Mouse (Mus musculus) embryo, embryonic 11 days (tissue): ENCODE data around the gene Fcrl6.

Source experiments
- DNase-seq: peaks from one replicate; pipeline ENCODE4 v3.0.0-alpha.2; 2015

The Fcrl6 gene

DNA sequence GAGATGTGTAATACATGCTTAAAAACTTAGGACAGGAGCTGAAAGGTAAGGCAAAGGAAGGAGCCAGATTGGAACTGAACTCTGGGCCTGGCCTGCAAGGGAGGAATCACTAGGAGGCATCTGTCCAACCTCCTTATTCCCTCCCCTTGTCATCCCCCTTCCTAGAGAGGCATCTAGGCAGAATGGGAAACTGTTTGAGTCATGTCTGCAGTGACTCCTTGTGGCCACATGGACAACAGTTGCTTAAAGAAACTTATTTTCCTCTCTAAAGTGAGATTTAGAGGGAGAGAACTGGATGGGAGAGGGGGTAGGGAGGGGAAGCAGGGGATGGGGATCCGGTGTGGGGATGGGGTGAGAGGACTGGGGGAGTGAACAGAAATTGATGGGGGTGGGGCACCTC, 10.4 kb upstream of the Fcrl6 start:
- DNase-seq, result no peak

DNA sequence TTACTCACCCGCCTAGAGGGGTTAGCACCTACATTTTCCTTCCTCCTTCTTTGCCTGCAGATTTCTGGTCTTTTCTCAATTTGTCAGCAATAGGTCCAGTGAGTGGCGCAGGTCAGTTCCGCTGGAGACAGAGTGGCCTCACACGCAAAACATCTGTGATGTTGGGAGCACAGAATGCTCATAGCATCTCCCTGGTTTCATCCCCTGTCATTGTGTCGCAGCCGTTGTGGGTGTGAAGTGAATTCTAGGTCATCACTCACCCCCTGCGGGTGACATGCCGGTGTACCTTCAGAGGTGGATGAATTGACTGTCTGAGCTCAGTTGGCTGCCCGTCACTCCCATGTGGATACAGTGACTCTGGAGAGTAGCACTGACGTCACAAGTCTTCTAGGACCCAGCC, 9.0 kb upstream of the Fcrl6 start:
- no peak for DNase-seq

DNA sequence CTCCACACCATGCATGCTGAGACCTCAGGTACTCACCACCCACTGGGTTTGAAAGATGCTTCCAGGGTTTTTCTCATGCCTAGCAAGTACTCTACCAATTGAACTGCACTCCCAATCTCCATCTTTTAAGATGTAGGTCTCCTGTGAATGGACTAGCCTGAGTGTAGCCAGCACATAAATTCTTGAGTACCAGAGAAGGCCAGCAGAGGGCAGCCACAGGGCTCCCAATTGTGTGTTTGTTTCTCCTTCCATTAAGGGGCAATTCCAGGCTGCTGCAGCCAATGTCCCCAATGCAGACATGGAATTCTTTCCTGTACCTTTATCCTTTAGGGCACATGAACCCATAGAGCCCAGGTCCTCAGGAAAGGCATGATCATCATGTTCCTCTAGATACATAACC, 7.9 kb downstream of the Fcrl6 start:
- peak; percentile 66 for DNase-seq

DNA sequence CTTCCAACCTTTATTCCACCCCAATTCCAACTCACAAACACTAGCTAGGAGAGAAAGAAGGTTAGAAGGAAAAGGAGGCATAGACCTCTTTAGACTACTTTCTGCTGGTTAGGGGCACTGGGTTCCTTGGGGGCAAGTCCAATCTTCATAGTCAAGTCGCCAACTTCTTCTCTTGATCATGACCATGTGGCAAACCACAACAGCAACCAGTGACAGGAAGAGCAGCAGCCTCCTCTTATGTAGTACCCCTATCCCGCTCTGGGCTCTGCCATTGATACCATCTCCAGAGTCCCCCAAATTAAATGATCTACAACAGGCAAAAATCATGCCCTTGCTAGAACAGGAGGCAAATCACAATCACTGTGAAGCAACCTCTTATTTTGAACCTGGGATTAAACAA, 8.4 kb downstream of the Fcrl6 start:
- no peak for DNase-seq

DNA sequence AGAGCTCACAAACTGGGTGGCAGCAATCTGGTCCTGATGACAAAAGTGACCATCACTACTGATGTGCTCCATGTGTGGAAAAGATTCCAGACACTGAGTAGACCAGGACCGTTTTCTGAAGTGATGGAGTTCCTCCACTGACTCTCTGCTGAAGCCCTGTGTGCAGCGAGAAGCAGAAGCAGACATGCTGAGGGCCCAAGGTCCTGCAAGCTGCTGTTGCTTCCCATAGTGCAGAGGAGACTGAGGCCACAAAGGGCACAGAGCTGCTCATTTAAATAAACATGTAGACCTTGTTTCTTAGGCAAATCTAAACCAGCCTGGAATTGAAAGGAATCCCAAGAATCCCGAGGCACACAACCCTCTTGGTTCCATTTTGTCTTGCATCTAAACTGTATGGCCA, 9.0 kb downstream of the Fcrl6 start:
- no peak for DNase-seq

DNA sequence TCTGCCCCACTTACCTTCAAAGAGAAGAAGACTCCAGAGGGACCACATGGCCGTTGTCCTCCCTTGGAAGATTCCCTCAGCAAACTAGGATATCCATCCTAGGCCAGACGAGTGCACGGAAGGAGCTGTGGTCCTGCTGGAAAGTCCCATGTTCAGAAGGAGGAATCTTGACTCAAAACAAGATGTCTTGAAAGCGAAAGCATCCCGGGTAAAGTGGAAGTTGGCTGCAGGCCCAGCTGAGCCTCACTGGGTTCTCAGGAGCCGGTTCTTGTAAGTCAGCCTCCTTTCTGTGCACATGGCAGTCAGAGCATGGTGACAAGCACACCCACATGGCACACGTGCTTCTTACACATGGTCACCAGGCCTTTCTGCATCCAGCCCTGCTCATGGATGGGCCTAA, 12.0 kb downstream of the Fcrl6 start, which contains the start of gene Slamf8:
Gene Slamf8 (minus strand): TSS at position 184 of the 400 bp plus-strand sequence.
- no peak for DNase-seq

DNA sequence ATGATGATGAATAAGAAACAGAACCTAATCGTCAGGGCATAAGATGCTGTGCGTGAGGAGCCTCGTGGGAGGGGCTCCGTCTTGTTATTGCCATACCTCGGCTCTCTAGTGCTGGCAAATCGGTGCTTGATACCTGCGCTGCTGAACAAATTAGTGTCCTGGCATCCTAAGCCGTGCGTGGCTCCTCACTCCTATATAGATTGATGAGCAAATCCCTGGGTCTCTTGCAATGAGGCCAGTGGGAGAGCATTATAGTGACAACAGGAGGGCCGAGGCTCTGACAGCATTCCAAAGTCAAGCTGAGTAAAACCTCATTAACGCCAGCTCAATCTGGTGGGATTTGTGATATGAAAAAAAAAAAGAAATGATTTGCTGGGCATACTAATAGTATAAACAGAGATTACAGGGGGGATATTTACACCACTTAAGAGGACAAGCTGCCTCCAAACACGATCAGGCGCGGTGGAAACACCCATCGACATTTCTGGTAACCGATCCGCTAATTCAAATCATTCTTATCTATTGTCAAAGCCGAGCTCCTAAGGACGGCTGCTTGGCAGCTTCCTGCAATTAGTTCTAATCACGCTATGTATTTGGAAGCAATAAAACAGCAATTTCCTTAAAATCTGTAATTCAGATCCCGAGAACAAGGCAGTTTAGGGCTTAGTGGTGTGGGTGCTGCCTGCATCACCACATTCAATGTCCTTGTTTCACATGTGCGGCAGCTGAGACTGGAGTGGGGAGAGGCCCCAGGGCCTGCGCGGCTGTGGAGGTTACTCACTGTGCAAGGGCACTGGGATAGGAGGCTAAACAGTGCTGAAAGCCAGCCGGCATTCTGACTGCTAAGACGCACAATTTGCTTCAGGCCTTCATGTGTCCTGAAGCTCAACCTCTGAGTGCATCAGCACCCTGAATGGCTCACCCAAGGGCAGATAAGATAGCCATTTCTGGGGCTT, 16.5 kb downstream of the Fcrl6 start:
- DNase-seq, result peak; percentile 55

DNA sequence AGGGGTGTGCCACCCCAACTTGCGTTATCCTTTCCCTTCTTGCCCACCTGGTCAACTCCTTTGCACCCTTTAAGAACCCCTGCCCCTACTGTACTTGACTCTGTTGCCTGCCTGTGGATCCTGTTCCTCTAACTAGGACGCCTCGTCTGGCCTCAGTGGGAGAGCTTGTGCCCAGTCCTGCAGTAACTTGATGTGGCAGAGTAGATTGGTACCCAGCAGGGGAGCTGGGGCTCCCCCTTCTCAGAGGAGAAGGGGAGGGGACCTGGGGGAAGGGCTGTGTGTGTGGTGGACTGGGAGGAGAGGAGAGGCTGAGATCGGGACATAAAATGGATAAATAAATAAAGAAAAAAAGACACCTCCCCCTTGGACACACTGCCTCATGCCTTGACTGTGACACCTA, 17.3 kb downstream of the Fcrl6 start:
- no peak for DNase-seq

DNA sequence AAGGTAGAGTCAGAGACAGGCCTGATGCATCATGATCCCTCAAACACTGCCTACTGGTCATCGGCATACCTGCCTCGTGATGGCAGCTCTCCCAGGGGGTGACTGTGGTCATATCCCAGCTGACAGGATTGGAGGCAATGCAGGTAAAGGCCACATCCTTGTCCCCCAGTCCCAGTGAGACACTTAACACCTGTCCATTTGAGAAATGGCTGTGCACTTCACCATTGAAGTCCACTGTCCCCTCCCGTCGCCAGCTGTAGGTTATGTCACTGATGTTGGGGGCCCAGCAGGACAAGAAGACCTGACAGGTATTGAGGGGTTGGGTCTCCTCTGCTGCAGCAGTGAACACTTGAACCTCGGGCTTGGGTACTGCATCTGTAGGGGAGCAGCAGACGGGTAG, 18.1 kb downstream of the Fcrl6 start:
- DNase-seq, result no peak

DNA sequence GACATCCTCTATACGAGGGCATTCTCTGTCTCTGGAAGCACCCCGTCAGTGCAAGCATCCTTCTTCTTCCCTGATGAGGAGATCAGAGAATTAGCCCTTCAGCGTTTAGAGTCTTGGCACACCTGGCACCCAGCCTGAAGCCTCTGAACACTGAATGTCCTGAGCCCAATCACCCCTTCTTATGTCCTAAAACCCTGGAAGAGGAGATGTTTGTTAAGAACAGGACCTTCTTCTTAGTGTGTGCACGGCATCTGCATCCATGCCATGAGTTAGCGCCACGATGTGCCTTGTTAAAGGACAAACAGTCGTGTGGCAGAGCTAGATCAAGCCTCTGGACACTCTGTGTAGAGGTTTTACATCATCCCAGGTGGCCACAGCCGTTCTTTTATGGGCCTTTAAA, 19.9 kb downstream of the Fcrl6 start:
- no peak for DNase-seq

DNA sequence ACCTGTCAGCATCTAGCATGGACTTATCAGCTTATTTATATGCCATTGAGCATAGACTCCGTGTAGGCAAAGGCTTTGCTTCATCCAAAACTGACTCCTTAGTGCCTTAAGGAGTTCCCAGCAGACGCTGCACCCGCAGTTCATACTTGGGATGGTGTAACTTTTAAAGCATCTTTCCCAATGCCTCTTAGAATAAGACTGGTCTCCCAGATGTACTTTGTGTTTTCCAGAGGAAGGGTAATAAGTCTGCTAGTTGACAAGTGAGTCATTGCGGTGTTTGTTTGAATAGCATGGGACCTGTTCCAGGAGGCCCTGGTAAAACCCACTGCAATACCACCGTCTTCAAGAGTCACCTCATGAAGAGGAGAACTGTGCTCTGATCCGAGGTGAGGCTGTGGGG, 22.2 kb downstream of the Fcrl6 start:
- no peak for DNase-seq

DNA sequence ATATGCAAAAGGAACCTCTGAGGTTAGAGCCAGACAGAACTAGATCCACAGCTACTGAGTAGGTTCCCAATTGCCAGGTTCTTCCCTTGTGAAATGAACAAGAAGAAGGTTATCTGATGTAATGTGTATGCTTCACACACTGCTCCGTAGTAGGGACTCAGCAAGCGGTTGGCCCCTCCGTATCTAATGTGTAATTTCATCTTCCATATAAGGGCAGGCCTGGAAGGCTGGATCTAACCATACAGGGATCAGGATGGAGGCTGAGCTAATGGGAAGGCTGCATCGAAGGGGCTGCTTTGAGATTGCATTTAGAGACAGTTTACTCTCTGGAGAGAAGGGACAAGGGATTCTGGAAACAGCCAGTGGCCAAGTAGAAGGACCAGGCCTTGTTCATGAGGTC, 34.6 kb downstream of the Fcrl6 start:
- peak; percentile 18 for DNase-seq

DNA sequence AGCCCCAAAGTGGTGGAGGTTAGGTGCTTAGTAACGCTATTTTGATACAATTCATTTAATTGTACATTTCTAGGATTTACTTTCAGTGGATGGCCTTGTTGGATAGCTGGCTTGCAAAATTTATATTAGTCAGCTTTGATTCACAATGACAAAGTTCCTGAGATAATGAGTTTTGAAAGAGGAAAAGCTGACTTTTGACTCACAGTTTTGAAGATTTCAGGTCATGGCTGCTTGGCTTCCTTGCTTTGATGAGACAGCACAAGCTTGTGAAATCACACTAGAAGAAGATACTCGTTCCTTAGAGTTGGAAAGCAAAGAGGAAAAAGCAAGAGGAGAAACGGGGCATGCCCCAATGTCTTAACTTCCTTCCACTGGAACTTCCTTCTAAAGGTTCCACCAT, 36.2 kb downstream of the Fcrl6 start:
- no peak for DNase-seq

DNA sequence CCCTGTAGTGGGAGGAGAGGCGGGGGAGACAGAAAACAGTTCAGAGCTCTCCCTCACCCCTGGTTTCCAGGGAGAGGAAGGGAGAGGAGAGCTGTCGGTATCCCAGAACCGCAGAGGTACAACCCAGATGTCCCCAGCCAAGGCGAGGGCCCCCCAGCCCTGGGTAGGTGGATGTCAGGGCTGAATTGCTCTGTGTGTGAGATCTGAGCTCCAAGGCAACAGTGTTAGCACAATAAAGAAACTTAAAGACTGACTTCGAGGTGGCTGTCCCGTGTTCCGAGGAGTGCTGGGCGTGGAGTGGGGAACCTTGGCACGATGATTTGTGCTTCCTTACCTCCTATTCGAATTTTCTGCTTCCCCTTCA, 38.9 kb downstream of the Fcrl6 start:
- no peak for DNase-seq

DNA sequence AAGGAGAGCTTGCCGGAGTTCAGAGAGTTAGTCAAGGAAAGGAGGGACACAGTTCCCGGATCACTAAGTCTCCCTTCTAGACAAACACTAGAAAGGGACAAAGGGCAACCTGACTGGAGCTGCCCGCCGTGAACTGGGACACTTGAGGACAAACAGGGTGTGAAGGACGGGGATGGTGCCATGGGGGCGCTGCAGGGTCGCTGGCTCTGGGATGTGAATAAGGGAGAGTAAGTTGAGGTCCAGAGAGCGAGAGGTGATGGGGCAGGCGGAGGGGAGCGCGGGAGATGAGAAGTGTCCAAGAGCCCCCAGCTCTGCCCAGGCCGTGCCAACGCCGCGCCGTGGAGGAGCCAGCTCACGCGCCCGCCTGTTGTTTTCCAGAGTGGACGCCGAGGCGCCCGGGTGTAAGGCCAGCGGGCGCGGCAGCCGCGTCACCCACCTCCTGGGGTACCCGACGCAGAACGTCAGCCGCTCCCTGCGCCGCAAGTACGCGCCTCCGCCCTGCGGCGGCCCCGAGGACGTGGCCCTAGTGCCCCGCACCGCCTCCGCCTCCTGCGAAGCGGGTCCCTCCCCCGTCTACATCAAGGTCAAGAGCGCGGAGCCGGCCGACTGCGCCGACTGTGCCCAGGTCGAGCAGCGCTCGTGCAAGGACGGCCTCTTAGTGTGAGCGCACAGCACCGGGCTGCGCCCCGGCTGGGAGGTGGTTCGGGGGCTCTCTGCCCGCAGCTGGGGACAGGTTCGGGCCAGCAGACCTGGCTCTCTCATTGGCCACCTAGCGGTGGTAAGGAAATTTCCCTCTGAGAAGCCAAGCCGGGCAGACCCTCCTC, 39.5 kb downstream of the Fcrl6 start:
- DNase-seq, result peak; percentile 89

DNA sequence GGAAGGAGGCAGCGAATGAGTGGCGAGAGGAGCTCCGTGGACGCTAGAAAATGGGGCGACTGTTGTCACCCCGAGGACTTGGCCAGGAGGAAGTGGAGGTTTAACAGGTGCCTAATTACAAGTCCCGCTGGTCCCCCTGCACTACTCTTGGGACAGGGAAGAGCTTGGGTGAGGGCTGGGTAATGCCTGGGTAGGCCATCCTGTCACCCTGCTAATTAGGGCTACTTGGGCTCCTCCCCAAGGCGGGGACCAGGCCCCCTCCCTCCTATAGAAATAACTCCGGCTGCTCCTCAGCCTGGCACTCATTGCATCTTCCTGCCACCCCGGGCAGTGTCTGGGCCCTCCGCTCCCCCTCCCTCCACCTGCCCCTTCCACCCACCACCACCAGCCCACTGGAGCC, 46.7 kb downstream of the Fcrl6 start, which contains the start of gene Vsig8:
Gene Vsig8 (plus strand): TSS at position 301 of the 400 bp plus-strand sequence.
- no peak for DNase-seq

DNA sequence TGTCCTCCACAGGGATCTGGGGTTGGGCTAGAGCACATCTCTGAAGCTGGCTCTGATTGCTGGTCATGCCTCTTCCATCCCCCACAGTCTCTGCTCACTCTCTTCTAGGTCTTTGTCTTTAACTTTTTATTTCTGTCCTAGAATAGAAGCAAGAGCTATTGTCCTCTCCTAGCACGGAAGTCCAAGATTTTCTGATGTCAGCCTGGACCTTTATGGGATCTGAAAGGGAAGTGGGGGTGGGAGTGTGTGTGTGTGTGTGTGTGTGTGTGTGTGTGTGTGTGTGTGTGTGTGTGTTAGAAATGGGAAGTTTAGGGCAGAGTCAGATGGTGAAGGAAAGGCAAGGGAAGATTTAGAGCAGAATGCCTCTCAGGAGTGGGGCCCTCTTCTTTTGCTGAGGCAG, 49.7 kb downstream of the Fcrl6 start:
- no peak for DNase-seq

DNA sequence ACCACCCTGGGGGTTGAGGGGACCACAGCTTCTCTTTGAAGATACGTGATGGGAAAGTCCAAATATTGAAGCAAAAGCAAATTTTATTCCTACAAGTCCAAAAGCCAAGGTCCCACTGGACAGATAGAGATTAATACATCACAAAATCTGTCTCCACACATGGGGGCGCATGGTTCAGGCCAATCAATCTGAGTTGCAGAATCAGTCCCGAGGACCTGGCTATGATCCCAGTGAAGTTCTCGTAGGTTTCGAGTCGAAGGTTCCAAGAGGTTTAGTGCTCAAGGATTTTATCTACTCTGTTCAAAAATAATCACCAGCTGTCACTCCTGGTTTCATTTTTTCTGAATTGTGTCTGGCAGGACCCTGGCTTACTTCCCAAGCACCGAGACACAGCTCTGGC, 51.3 kb downstream of the Fcrl6 start:
- DNase-seq, result no peak

DNA sequence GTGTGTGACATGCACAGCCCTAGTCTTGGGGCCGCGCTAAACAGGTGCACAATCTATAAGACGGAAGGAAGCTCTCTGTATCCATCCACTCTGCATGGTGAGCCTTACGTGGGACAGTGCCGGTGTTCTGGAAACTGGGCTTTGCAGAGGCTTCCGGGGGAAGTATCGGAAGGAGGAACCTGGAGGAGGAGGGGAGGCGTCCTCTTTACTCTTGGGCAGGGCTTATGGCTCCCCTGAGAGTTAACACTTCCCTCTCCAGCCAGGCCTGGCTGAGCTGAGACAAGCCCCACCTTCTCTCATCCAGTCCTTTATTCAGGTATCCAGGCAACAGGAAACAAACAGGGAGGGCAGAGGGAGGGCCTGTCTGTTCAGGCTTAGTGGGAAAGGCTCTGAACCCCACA, 51.8 kb downstream of the Fcrl6 start:
- peak; percentile 77 for DNase-seq

DNA sequence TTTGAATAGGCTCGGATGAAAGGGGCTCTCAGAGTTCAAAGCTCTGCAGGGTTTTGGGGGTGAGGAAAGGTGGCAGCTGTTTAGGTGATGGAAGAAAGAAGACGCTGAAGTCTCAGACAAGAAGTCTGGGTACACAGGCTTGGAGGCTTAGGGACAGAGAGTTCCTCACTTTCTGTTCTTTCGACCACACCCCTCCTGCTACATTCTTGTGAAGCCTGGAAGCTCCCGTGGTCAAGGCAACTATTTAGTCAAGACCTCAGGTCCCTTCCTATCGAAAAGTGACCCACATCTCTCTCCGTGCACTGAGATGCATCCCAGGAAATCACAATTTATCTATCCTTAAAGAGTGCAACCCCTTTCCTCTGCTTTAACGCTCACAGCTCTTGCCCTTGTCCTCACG, 52.6 kb downstream of the Fcrl6 start:
- DNase-seq, result no peak

DNA sequence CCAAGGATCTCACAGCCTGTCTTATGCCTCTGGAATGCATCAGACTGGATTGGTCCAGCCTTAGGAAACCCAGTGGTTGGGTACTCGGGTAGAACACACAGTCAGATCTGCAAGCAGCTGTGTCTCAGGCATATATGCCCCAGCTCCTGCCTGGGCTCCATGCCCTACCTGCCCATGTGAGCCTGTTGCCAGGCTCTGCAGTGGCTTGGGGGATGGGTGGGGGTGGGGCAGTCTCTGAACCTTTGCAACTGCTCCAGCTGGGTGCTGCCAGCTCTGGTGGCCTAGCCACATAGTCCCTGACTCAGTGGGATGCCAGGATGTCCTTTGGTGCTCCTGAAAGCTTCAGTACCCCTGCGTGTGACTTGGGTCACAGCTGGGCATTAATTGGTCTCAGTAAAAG, 53.0 kb downstream of the Fcrl6 start:
- DNase-seq, result no peak

DNA sequence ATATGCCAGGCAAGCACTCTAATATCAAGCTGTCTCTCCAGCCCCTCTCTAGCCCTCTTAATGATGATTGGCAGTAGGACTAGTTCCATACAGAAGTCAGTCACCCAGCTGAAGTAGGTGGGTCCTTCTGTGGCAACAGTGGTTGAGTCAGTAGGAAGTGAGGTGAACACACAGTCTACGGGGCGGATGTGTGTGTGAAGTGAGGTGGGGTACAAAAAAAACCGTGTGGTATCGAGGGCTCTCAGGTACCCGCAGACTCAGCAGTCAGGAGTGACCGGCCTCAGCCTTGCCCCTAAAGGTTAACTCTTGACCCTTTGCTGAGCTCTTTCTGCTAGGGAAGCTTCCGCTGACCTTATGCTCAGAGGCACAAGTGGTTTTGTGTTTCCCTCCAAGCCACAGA, 53.9 kb downstream of the Fcrl6 start:
- no peak for DNase-seq
